Mouse (Mus musculus): ENCODE results near the gene Apod. TPM values are rescaled to one million over a fixed set of nuclear protein-coding genes. Genes with fewer than 3 reads are reported as not detected.
A peak's percentile ranks its signal among the peaks of the same experiment; 100 is the strongest.

Gene Apod
- polyA plus RNA-seq, 1 experiment = 12.5 TPM

- TF ChIP-seq CTCF (IDR thresholded peaks at IDR 0.05; ENCODE audit: control insufficient read depth, insufficient read depth, low read length) = no peak
- TF ChIP-seq POLR2A (IDR thresholded peaks at IDR 0.05; ENCODE audit: borderline replicate concordance, control insufficient read depth, low read depth, low read length) = no peak
Observed at GRCm38 (mm10) chr16:31300883-31301532, 13.6 kb downstream of the Apod start.

GRCm38 (mm10) chr16:31300467-31300866 lies 14.1 kb downstream of the Apod start:
- Histone ChIP-seq H3K27ac (ENCODE audit: control insufficient read depth, insufficient read depth, low read depth, low read length, poor library complexity) (no peak overlapping the region), H3K4me3 (replicated peaks; ENCODE audit: control insufficient read depth, low read depth, low read length) (no peak overlapping the region), H3K4me1 (ENCODE audit: control insufficient read depth, insufficient read depth, low read length) (no peaks in the 10 kb centered on the region)
- no peak for TF ChIP-seq POLR2A (IDR thresholded peaks at IDR 0.05; ENCODE audit: borderline replicate concordance, control insufficient read depth, low read depth, low read length)
- no peak for TF ChIP-seq CTCF (IDR thresholded peaks at IDR 0.05; ENCODE audit: control insufficient read depth, insufficient read depth, low read length)
- WGBS = 92% methylated on average over 7 of the region's 7 CpGs

More at GRCm38 (mm10) chr16:31300883-31301532, 13.6 kb downstream of the Apod start:
- 79% methylated on average over 6 of the region's 6 CpGs for WGBS
- Histone ChIP-seq H3K4me1 (ENCODE audit: control insufficient read depth, insufficient read depth, low read length) (no peaks in the 10 kb centered on the region), H3K27ac (ENCODE audit: control insufficient read depth, insufficient read depth, low read depth, low read length, poor library complexity) (no peak overlapping the region), H3K4me3 (replicated peaks; ENCODE audit: control insufficient read depth, low read depth, low read length) (no peak overlapping the region)

GRCm38 (mm10) chr16:31299960-31300353 lies 14.7 kb downstream of the Apod start:
- 83% methylated on average over 3 of the region's 3 CpGs for WGBS
- Histone ChIP-seq H3K27ac (ENCODE audit: control insufficient read depth, insufficient read depth, low read depth, low read length, poor library complexity) (no peak overlapping the region), H3K4me3 (replicated peaks; ENCODE audit: control insufficient read depth, low read depth, low read length) (no peak overlapping the region), H3K4me1 (ENCODE audit: control insufficient read depth, insufficient read depth, low read length) (no peaks in the 10 kb centered on the region)
- TF ChIP-seq CTCF (IDR thresholded peaks at IDR 0.05; ENCODE audit: control insufficient read depth, insufficient read depth, low read length) = no peak
- no peak for TF ChIP-seq POLR2A (IDR thresholded peaks at IDR 0.05; ENCODE audit: borderline replicate concordance, control insufficient read depth, low read depth, low read length)

GRCm38 (mm10) chr16:31299164-31299959 lies 15.2 kb downstream of the Apod start:
- TF ChIP-seq POLR2A (IDR thresholded peaks at IDR 0.05; ENCODE audit: borderline replicate concordance, control insufficient read depth, low read depth, low read length) (no peak), CTCF (IDR thresholded peaks at IDR 0.05; ENCODE audit: control insufficient read depth, insufficient read depth, low read length) (no peak)
- Histone ChIP-seq H3K4me1 (ENCODE audit: control insufficient read depth, insufficient read depth, low read length) (peaks cover under 1% of the 10 kb centered on the region), H3K4me3 (replicated peaks; ENCODE audit: control insufficient read depth, low read depth, low read length) (no peak overlapping the region), H3K27ac (ENCODE audit: control insufficient read depth, insufficient read depth, low read depth, low read length, poor library complexity) (no peak overlapping the region)
- WGBS = 77% methylated on average over 11 of the region's 11 CpGs

- Histone ChIP-seq H3K27ac (ENCODE audit: control insufficient read depth, insufficient read depth, low read depth, low read length, poor library complexity) (no peak overlapping the region), H3K4me1 (ENCODE audit: control insufficient read depth, insufficient read depth, low read length) (peaks cover 1% of the 10 kb centered on the region), H3K4me3 (replicated peaks; ENCODE audit: control insufficient read depth, low read depth, low read length) (no peak overlapping the region)
- TF ChIP-seq POLR2A (IDR thresholded peaks at IDR 0.05; ENCODE audit: borderline replicate concordance, control insufficient read depth, low read depth, low read length) (no peak), CTCF (IDR thresholded peaks at IDR 0.05; ENCODE audit: control insufficient read depth, insufficient read depth, low read length) (no peak)
- 27% methylated on average over 7 of the region's 7 CpGs for WGBS
Observed at GRCm38 (mm10) chr16:31297113-31297512, 17.5 kb downstream of the Apod start.

- H3K4me1 ChIP-seq (ENCODE audit: control insufficient read depth, insufficient read depth, low read length) = peaks cover 1% of the 10 kb centered on the region
- 8% methylated on average over 4 of the region's 4 CpGs for WGBS
- no peak overlapping the region for H3K27ac ChIP-seq (ENCODE audit: control insufficient read depth, insufficient read depth, low read depth, low read length, poor library complexity)
- TF ChIP-seq POLR2A (IDR thresholded peaks at IDR 0.05; ENCODE audit: borderline replicate concordance, control insufficient read depth, low read depth, low read length) (no peak), CTCF (IDR thresholded peaks at IDR 0.05; ENCODE audit: control insufficient read depth, insufficient read depth, low read length) (no peak)
- no peak overlapping the region for H3K4me3 ChIP-seq (replicated peaks; ENCODE audit: control insufficient read depth, low read depth, low read length)
Observed at GRCm38 (mm10) chr16:31293761-31294160, 20.8 kb downstream of the Apod start.

GRCm38 (mm10) chr16:31290751-31291365 lies 23.8 kb downstream of the Apod start:
- H3K4me3 ChIP-seq (replicated peaks; ENCODE audit: control insufficient read depth, low read depth, low read length) = no peak overlapping the region
- TF ChIP-seq POLR2A (IDR thresholded peaks at IDR 0.05; ENCODE audit: borderline replicate concordance, control insufficient read depth, low read depth, low read length) (no peak), CTCF (IDR thresholded peaks at IDR 0.05; ENCODE audit: control insufficient read depth, insufficient read depth, low read length) (no peak)
- 7% methylated on average over 7 of the region's 7 CpGs for WGBS
- H3K27ac ChIP-seq (ENCODE audit: control insufficient read depth, insufficient read depth, low read depth, low read length, poor library complexity) = peak overlapping the region; percentile 35; the same call in 1 of the 2 replicates
- H3K4me1 ChIP-seq (ENCODE audit: control insufficient read depth, insufficient read depth, low read length) = peaks cover 4% of the 10 kb centered on the region

GRCm38 (mm10) chr16:31290281-31290680 lies 24.3 kb downstream of the Apod start:
- Histone ChIP-seq H3K4me1 (ENCODE audit: control insufficient read depth, insufficient read depth, low read length) (peaks cover 4% of the 10 kb centered on the region), H3K27ac (ENCODE audit: control insufficient read depth, insufficient read depth, low read depth, low read length, poor library complexity) (peak overlapping the region; percentile 58; the same call in 1 of the 2 replicates), H3K4me3 (replicated peaks; ENCODE audit: control insufficient read depth, low read depth, low read length) (no peak overlapping the region)
- WGBS = 2% methylated on average over 10 of the region's 10 CpGs
- TF ChIP-seq CTCF (IDR thresholded peaks at IDR 0.05; ENCODE audit: control insufficient read depth, insufficient read depth, low read length) (no peak), POLR2A (IDR thresholded peaks at IDR 0.05; ENCODE audit: borderline replicate concordance, control insufficient read depth, low read depth, low read length) (no peak)

Measured in bone marrow, adult 2 months (tissue).